Mouse (Mus musculus): ENCODE data around the gene Gm2974. TPM values are rescaled to one million over a fixed set of nuclear protein-coding genes. Genes with fewer than 3 reads are reported as not detected.

The Gm2974 gene
- 1.7 TPM for polyA plus RNA-seq (2015; fragmentation: Illumina TruSeq; extraction: RNeasy Lipid Tissue Mini Kit (QIAGEN cat#74804); ENCODE audit: low read depth, low replicate concordance)

DNA sequence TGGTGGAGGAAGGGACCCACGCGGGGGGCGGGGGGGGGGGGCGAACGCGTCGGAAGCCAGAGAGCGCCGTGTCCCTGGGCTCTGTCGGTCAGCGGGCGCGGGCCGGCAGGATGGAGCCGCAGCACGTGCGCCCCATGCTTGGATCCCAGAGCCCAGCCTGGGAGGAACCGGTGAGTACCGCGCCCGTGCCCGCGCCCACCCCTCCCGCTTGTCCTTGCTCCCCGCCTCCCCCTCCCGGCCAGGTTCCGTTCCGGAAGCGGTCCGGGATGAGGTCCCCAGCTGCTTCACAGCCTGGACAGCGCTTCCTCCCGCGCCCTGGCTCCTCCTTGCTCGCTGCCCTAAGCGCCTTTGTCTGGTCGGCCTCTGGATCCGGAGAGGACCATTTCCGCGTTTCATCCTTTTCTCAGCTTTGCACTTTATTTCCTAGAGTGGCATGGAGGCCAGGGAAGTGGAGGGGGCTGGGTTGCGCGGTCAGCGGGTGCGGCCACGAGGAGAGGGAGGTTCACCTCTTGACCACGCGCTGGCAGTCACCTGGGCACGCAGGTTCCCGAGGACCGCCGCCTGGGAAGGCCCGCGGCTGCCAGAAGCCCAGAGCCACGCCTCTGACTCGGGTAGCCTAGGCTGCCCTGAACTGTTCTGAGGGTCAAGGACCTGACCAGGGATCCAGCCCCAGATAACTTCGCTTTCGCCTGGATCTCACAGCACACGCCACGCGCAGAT lies at the start of gene Gm2974:
Gene Gm2974, plus strand, starts transcription at position 86 of the 720 bp plus-strand sequence.

DNA sequence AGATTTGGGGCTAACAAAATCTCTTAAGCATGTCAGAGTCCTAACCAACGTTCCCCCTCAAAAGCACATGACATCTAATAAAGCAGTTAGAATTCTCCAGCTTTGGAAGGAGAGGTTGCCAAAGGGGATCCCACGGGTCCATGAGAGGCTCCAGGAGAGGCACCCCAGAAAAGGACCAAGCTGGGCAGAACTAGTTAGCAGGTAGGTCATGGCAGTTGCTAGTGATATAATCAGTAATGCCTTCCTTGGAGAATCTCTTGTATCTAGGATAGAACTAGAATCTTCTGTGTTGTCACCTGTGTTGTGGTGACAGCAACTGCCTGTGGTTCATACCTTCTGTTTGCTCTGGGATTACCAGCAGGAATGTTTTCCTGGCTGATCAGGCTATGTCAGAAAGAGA lies 17.6 kb upstream of the Gm2974 start, which contains the start of gene Gm3127:
Gene Gm3127, plus strand, starts transcription at position 301 of the 400 bp plus-strand sequence.

DNA sequence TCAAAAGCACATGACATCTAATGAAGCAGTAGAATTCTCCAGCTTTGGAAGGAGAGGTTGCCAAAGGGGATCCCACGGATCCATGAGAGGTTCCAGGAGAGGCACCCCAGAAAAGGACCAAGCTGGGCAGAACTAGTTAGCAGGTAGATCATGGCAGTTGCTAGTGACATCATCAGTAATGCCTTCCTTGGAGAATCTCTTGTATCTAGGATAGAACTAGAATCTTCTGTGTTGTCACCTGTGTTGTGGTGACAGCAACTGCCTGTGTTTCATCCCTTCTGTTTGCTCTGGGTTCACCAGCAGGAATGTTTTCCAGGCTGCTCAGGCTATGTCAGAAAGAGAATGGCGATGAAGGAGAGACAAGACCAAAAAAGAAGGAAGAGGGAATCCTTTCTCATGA lies 67.0 kb downstream of the Gm2974 start, which contains the start of gene Gm3138:
Gene Gm3138, plus strand, starts transcription at position 301 of the 400 bp plus-strand sequence.

Other genes starting within 250 kb of the Gm2974 start
- 0.48 TPM for gene Gm3095, start 219.0 kb upstream of the Gm2974 start, polyA plus RNA-seq (2015; fragmentation: Illumina TruSeq; extraction: RNeasy Lipid Tissue Mini Kit (QIAGEN cat#74804); ENCODE audit: low read depth, low replicate concordance)
- gene Gm3099, start 184.2 kb upstream of the Gm2974 start, polyA plus RNA-seq (2015; fragmentation: Illumina TruSeq; extraction: RNeasy Lipid Tissue Mini Kit (QIAGEN cat#74804); ENCODE audit: low read depth, low replicate concordance), result not detected
- 0.34 TPM for gene Gm5796, start 158.6 kb upstream of the Gm2974 start, polyA plus RNA-seq (2015; fragmentation: Illumina TruSeq; extraction: RNeasy Lipid Tissue Mini Kit (QIAGEN cat#74804); ENCODE audit: low read depth, low replicate concordance)
- gene Gm3115, start 98.5 kb upstream of the Gm2974 start, polyA plus RNA-seq (2015; fragmentation: Illumina TruSeq; extraction: RNeasy Lipid Tissue Mini Kit (QIAGEN cat#74804); ENCODE audit: low read depth, low replicate concordance), result not detected
- 1.6 TPM for gene Gm8108, start 72.0 kb upstream of the Gm2974 start, polyA plus RNA-seq (2015; fragmentation: Illumina TruSeq; extraction: RNeasy Lipid Tissue Mini Kit (QIAGEN cat#74804); ENCODE audit: low read depth, low replicate concordance)
- not detected for gene Gm3127, start 17.5 kb upstream of the Gm2974 start, polyA plus RNA-seq (2015; fragmentation: Illumina TruSeq; extraction: RNeasy Lipid Tissue Mini Kit (QIAGEN cat#74804); ENCODE audit: low read depth, low replicate concordance)
- gene Gm3138, start 67.1 kb downstream of the Gm2974 start, polyA plus RNA-seq (2015; fragmentation: Illumina TruSeq; extraction: RNeasy Lipid Tissue Mini Kit (QIAGEN cat#74804); ENCODE audit: low read depth, low replicate concordance), result not detected
- not detected for gene Gm3149, start 134.7 kb downstream of the Gm2974 start, polyA plus RNA-seq (2015; fragmentation: Illumina TruSeq; extraction: RNeasy Lipid Tissue Mini Kit (QIAGEN cat#74804); ENCODE audit: low read depth, low replicate concordance)
- 1.2 TPM for gene 2610042L04Rik, start 152.2 kb downstream of the Gm2974 start, polyA plus RNA-seq (2015; fragmentation: Illumina TruSeq; extraction: RNeasy Lipid Tissue Mini Kit (QIAGEN cat#74804); ENCODE audit: low read depth, low replicate concordance)
- gene Gm3159, start 214.9 kb downstream of the Gm2974 start, polyA plus RNA-seq (2015; fragmentation: Illumina TruSeq; extraction: RNeasy Lipid Tissue Mini Kit (QIAGEN cat#74804); ENCODE audit: low read depth, low replicate concordance), result not detected
- 0.46 TPM for gene Gm3164, start 232.9 kb downstream of the Gm2974 start, polyA plus RNA-seq (2015; fragmentation: Illumina TruSeq; extraction: RNeasy Lipid Tissue Mini Kit (QIAGEN cat#74804); ENCODE audit: low read depth, low replicate concordance)
- gene Gm3173, start 248.4 kb downstream of the Gm2974 start, polyA plus RNA-seq (2015; fragmentation: Illumina TruSeq; extraction: RNeasy Lipid Tissue Mini Kit (QIAGEN cat#74804); ENCODE audit: low read depth, low replicate concordance), result not detected